ENCODE assay signal across 1 mouse cellular context in the genomic region with DNA sequence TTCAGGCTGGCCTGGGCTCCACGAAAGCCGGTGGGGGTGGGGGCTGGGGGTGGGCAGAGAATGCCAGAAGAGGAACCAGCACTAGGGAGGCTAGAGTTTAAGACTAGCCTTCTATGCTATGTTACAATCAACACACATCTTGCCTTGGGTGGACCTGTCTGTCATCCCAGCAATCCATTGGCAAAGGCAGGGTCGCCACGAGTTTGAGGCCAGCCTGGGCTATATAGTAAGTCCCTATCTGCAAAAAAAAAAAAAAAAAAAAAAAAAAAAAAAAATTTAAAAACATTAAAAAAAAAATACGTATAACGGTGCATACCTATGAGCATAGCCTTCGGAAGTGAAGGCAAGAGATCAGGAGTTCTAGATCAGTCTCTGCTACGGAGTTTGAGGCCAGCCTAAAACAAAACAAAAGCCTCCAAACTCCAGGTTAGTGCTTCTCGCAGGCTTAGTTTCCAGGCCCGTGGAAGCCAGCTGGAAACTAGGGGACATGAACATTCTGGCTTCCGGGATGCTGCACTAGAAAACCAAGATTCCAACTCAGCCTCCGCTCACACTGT.
TF ChIP-seq lines count a peak whose summit lies in the region.

No protein-coding gene starts in this region.

TF ChIP-seq in MEL, 35 proteins besides CTCF, POLR2A, EP300 and RAD21 (continued from another document):
- no peak for TF ChIP-seq GABPA (IDR thresholded peaks at IDR 0.05; ENCODE audit: low read depth, low read length)
- TF ChIP-seq E2F4 (IDR thresholded peaks at IDR 0.05; ENCODE audit: borderline replicate concordance, low read depth, low read length) = no peak
- no peak for TF ChIP-seq SIN3A (IDR thresholded peaks at IDR 0.05; ENCODE audit: low read length)
- TF ChIP-seq POLR2AphosphoS5 (IDR thresholded peaks at IDR 0.05; ENCODE audit: borderline replicate concordance, low read depth, low read length) = no peak
- TF ChIP-seq ETS1 (IDR thresholded peaks at IDR 0.05; ENCODE audit: low read depth, low read length) = no peak
- no peak for TF ChIP-seq TBP (IDR thresholded peaks at IDR 0.05; ENCODE audit: low read depth, low read length)
- TF ChIP-seq MAX (IDR thresholded peaks at IDR 0.05; ENCODE audit: low read length) = no peak
- no peak for TF ChIP-seq HCFC1 (IDR thresholded peaks at IDR 0.05; ENCODE audit: low read depth, low read length)
- no peak for TF ChIP-seq ZNF384 (IDR thresholded peaks at IDR 0.05; ENCODE audit: low read depth, low read length)
- no peak for TF ChIP-seq TAL1 (IDR thresholded peaks at IDR 0.05; ENCODE audit: low read length)
- TF ChIP-seq CHD1 (IDR thresholded peaks at IDR 0.05; ENCODE audit: low read depth, low read length) = no peak
- no peak for TF ChIP-seq MAFK (IDR thresholded peaks at IDR 0.05; ENCODE audit: borderline replicate concordance, low read depth, low read length)
- no peak for TF ChIP-seq SMC3 (IDR thresholded peaks at IDR 0.05; ENCODE audit: low read depth, low read length)
- TF ChIP-seq USF1 (IDR thresholded peaks at IDR 0.05; ENCODE audit: low read depth, low read length) = no peak
TF ChIP-seq in MEL: peak in this region for 0.
